Mouse (Mus musculus) adrenal gland, postnatal 10 days (tissue): ENCODE measurements around the gene Spdya. TPM values are rescaled to one million over a fixed set of nuclear protein-coding genes. Genes with fewer than 3 reads are reported as not detected.
"Not testable (repeated sequence)": the region's sequence is repeated elsewhere in the genome, so short reads cannot be mapped to it uniquely, and the experiment has no call there.

Experiments
- DNase-seq: peaks from one replicate; pipeline ENCODE4 v3.0.0; 2021; ENCODE audit warnings: mixed read lengths
- long read RNA-seq, 2 experiments: library from polyadenylated mRNA; stranded (forward); transcript quantifications; one replicate each; pipeline ENCODE4 v2.0.0; 2021
- total RNA-seq, 2 experiments: library from RNA; stranded (reverse); gene quantifications; 2 replicates each; pipeline ENCODE4 v1.2.3; 2021

The Spdya gene
- under 1 TPM; 0.45 to 0.55 TPM for total RNA-seq
- long read RNA-seq, experiment 1, partial matches to known transcripts = 0 of 1 reads
- long read RNA-seq, experiment 1, other reads (novel, unspliced or antisense) = 0 of 1 reads
- long read RNA-seq, experiment 2 = 0 reads

GRCm38 (mm10) chr17:71551757-71552451 is at the start of gene Spdya:
Gene Spdya (plus strand): TSS chr17:71552061.
- peak; percentile 93 for DNase-seq

GRCm38 (mm10) chr17:71506832-71507231 is 45.0 kb upstream of the Spdya start:
- DNase-seq = no peak

- no peak for DNase-seq
Observed at GRCm38 (mm10) chr17:71510297-71510696, 41.6 kb upstream of the Spdya start.

GRCm38 (mm10) chr17:71526302-71526708 is 25.6 kb upstream of the Spdya start:
- no peak for DNase-seq

GRCm38 (mm10) chr17:71526711-71527564 is 24.9 kb upstream of the Spdya start, which contains the start of gene Ndc80:
Gene Ndc80 (minus strand): TSS chr17:71526857.
- peak; percentile 95 for DNase-seq

GRCm38 (mm10) chr17:71528042-71528441 is 23.8 kb upstream of the Spdya start:
- no peak for DNase-seq

- DNase-seq = not testable (repeated sequence)
Observed at GRCm38 (mm10) chr17:71535595-71535994, 16.3 kb upstream of the Spdya start.

- DNase-seq = no peak
Observed at GRCm38 (mm10) chr17:71537164-71537563, 14.7 kb upstream of the Spdya start.

- DNase-seq = peak; percentile 10
Observed at GRCm38 (mm10) chr17:71548586-71548985, 3.3 kb upstream of the Spdya start.

- DNase-seq = no peak
Observed at GRCm38 (mm10) chr17:71551350-71551749, 511 bp upstream of the Spdya start.

GRCm38 (mm10) chr17:71552901-71553300 is 1.0 kb downstream of the Spdya start:
- peak; percentile 18 for DNase-seq

GRCm38 (mm10) chr17:71561631-71562030 is 9.8 kb downstream of the Spdya start:
- DNase-seq = peak; percentile 45

GRCm38 (mm10) chr17:71579176-71579705 is 27.4 kb downstream of the Spdya start:
- DNase-seq = no peak

- peak; percentile 10 for DNase-seq
Observed at GRCm38 (mm10) chr17:71597881-71598658, 46.2 kb downstream of the Spdya start.

- DNase-seq = peak; percentile 93
Observed at GRCm38 (mm10) chr17:71598659-71599554, 47.0 kb downstream of the Spdya start.

- peak; percentile 98 for DNase-seq
Observed at GRCm38 (mm10) chr17:71615638-71616318, 63.9 kb downstream of the Spdya start, which contains the start of gene Wdr43. Gene Wdr43 (plus strand): TSS chr17:71615895.

- peak; percentile 31 for DNase-seq
Observed at GRCm38 (mm10) chr17:71616319-71617032, 64.6 kb downstream of the Spdya start.

GRCm38 (mm10) chr17:71617033-71617362 is 65.1 kb downstream of the Spdya start:
- peak; percentile 15 for DNase-seq

GRCm38 (mm10) chr17:71617974-71618373 is 66.1 kb downstream of the Spdya start:
- no peak for DNase-seq

- no peak for DNase-seq
Observed at GRCm38 (mm10) chr17:71631806-71632205, 79.9 kb downstream of the Spdya start.
